In the genomic region with DNA sequence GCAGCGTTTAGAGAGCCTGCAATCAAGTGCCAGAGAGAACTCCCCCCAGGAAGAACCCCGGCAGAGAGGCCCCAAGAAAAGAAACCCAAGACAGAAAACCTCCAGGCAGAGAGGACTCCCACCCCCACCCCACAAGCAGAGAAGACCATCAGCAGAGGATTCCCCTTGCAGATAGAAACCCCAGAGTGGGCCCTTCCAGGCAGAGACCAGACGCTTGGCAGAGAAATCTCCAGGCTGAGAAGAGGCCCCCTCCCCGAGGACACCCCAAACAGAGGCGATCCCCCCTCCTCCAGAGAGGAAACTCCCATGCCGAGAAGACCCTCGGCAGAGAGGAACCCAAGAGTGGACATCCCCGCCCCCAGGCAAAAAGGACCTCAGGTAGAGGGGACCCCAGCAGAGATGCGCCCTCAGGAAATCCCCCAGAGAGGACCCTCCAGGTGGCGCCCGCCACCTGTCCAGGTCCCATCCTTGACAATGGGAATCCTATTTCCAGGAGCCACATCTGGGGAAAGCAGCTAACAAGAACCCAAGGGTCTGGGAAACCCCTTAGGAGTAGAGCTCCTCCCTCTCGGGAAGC, we compare ENCODE assay signal across 8 mouse cellular contexts. TPM values are rescaled to one million over a fixed set of nuclear protein-coding genes. Genes with fewer than 3 reads are reported as not detected.
DNase-seq lines count a peak whose midpoint lies in the region; ATAC-seq and TF ChIP-seq lines count a peak whose summit lies in the region.

No protein-coding gene starts in this region.

- no peak for TF ChIP-seq EP300 in heart, postnatal 0 days (IDR thresholded peaks at IDR 0.05; ENCODE audit: low read depth)

- H3K27ac ChIP-seq in heart, postnatal 0 days (ENCODE audit: low read depth): no peak overlapping the region
- peak overlapping the region; percentile 60 for H3K27ac ChIP-seq in hindbrain, embryonic 15.5 days (replicated peaks)
- peak overlapping the region; percentile 67 for H3K27ac ChIP-seq in midbrain, embryonic 15.5 days

- H3K4me1 ChIP-seq in heart, postnatal 0 days (ENCODE audit: control insufficient read depth, insufficient read depth): peaks cover 5% of the 10 kb centered on the region; the same call in 1 of the 2 replicates
- H3K4me1 ChIP-seq in hindbrain, embryonic 15.5 days (replicated peaks): peaks cover 42% of the 10 kb centered on the region
- H3K4me1 ChIP-seq in midbrain, embryonic 15.5 days: peaks cover 39% of the 10 kb centered on the region

- WGBS in heart, postnatal 0 days: 9% methylated on average over 12 of the region's 12 CpGs
- 12% methylated on average over 12 of the region's 12 CpGs for WGBS in hindbrain, embryonic 15.5 days
- WGBS in midbrain, embryonic 15.5 days: 12% methylated on average over 12 of the region's 12 CpGs

- intact Hi-C loops in heart, postnatal 14 days (cut with DNase I): no loop called here
- intact Hi-C loops in left cerebral cortex, postnatal 25 days (cut with DNase I): loop anchor here (1.0 to 5.0 kb wide), 2 partner anchors 27 to 61 kb away; a partner anchor contains a TSS

- H3K9me3 ChIP-seq in heart, postnatal 0 days (replicated peaks; ENCODE audit: control insufficient read depth, low read length): no peaks in the 10 kb centered on the region
- H3K9me3 ChIP-seq in hindbrain, embryonic 15.5 days: no peaks in the 10 kb centered on the region
- no peaks in the 10 kb centered on the region for H3K9me3 ChIP-seq in midbrain, embryonic 15.5 days

- H3K4me2 ChIP-seq in heart, postnatal 0 days (ENCODE audit: low read depth, low read length): peak overlapping the region; percentile 62; the same call in 1 of the 2 replicates
- H3K4me2 ChIP-seq in hindbrain, embryonic 15.5 days: peak overlapping the region; percentile 60
- peak overlapping the region; percentile 74 for H3K4me2 ChIP-seq in midbrain, embryonic 15.5 days

- H3K27me3 ChIP-seq in heart, postnatal 0 days (ENCODE audit: control insufficient read depth, insufficient read depth, low read length): peaks cover 46% of the 10 kb centered on the region
- H3K27me3 ChIP-seq in hindbrain, embryonic 15.5 days: 0 out of 2 replicates have a peak, but pooled peaks cover 4% of the 10 kb centered on the region
- 0 out of 2 replicates have a peak, but pooled peaks cover 8% of the 10 kb centered on the region for H3K27me3 ChIP-seq in midbrain, embryonic 15.5 days (replicated peaks)

- DNase-seq in heart, postnatal 0 days (ENCODE audit: low spot score): no peak
- DNase-seq in heart, postnatal 14 days: no peak
- DNase-seq in cerebellum, postnatal 14 days: peak; percentile 40 to 47
- no peak for DNase-seq in layer of hippocampus, adult 9-11 months
- DNase-seq in left cerebral cortex, postnatal 25 days (ENCODE audit: low spot score in 2 of 2): no peak

- H3K4me3 ChIP-seq in heart, postnatal 0 days (ENCODE audit: low read depth, low read length): peak overlapping the region; percentile 44
- H3K4me3 ChIP-seq in hindbrain, embryonic 15.5 days: peak overlapping the region; percentile 79
- H3K4me3 ChIP-seq in midbrain, embryonic 15.5 days: peak overlapping the region; percentile 68

- no peak overlapping the region for H3K9ac ChIP-seq in heart, postnatal 0 days (replicated peaks; ENCODE audit: low read depth, low read length)
- peak overlapping the region; percentile 74 for H3K9ac ChIP-seq in hindbrain, embryonic 15.5 days
- peak overlapping the region; percentile 63 for H3K9ac ChIP-seq in midbrain, embryonic 15.5 days

- TF ChIP-seq CTCF in heart, postnatal 0 days (IDR thresholded peaks at IDR 0.05; ENCODE audit: low read depth): no peak

- no peak for ATAC-seq in heart, postnatal 0 days (ENCODE audit: insufficient read depth, low read depth)
- ATAC-seq in hindbrain, embryonic 15.5 days (ENCODE audit: low FRiP score, low read depth): peak; percentile 31; the same call in 1 of the 2 replicates
- peak; percentile 38; the same call in 1 of the 2 replicates for ATAC-seq in midbrain, embryonic 15.5 days (replicated peaks)
- ATAC-seq in frontal cortex, adult (ENCODE audit: low TSS enrichment): no peak

- no peaks in the 10 kb centered on the region for H3K36me3 ChIP-seq in heart, postnatal 0 days (replicated peaks; ENCODE audit: control insufficient read depth, insufficient read depth, low read length)
- no peaks in the 10 kb centered on the region for H3K36me3 ChIP-seq in hindbrain, embryonic 15.5 days
- no peaks in the 10 kb centered on the region for H3K36me3 ChIP-seq in midbrain, embryonic 15.5 days (replicated peaks)

RNA-seq across cellular contexts. Expression of a gene that starts 0.5 kb away (rescaled TPM):
- 0.46 TPM in 1 of 2 replicates, not detected in the other for total RNA-seq in heart, postnatal 0 days (2014; rRNA removed; ENCODE audit: low replicate concordance)
- polyA plus RNA-seq in heart, postnatal 0 days (2015; fragmentation: Nextera tagmentation; extraction: Ambion mirVana): 0.18 and 0.29 TPM in 2 replicates
- total RNA-seq in heart, postnatal 14 days (2021): under 1 TPM; 0.14 to 0.17 TPM
- polyA plus RNA-seq in hindbrain, embryonic 15.5 days (2015; fragmentation: Nextera tagmentation; extraction: Ambion mirVana): 109 and 120 TPM in 2 replicates
- polyA plus RNA-seq in midbrain, embryonic 15.5 days (2015; fragmentation: Nextera tagmentation; extraction: Ambion mirVana): 87.1 and 93.8 TPM in 2 replicates
- 100 to 1,000 TPM; 423 to 434 TPM for total RNA-seq in left cerebral cortex, postnatal 25 days (2021)

RNA-seq across cellular contexts. Expression of a gene that starts 17.0 kb away (rescaled TPM):
- total RNA-seq in heart, postnatal 0 days (2014; rRNA removed; ENCODE audit: low replicate concordance): not detected in 2 replicates
- not detected in 2 replicates for polyA plus RNA-seq in heart, postnatal 0 days (2015; fragmentation: Nextera tagmentation; extraction: Ambion mirVana)
- total RNA-seq in heart, postnatal 14 days (2021): not detected
- polyA plus RNA-seq in hindbrain, embryonic 15.5 days (2015; fragmentation: Nextera tagmentation; extraction: Ambion mirVana): not detected in 2 replicates
- polyA plus RNA-seq in midbrain, embryonic 15.5 days (2015; fragmentation: Nextera tagmentation; extraction: Ambion mirVana): not detected in 2 replicates
- not detected for total RNA-seq in left cerebral cortex, postnatal 25 days (2021)

RNA-seq across cellular contexts. Expression of a gene that starts 40.8 kb away (rescaled TPM):
- 0.12 TPM in 1 of 2 replicates, not detected in the other for total RNA-seq in heart, postnatal 0 days (2014; rRNA removed; ENCODE audit: low replicate concordance)
- 0.08 TPM in 1 of 2 replicates, not detected in the other for polyA plus RNA-seq in heart, postnatal 0 days (2015; fragmentation: Nextera tagmentation; extraction: Ambion mirVana)
- total RNA-seq in heart, postnatal 14 days (2021): not detected
- polyA plus RNA-seq in hindbrain, embryonic 15.5 days (2015; fragmentation: Nextera tagmentation; extraction: Ambion mirVana): 0.45 and 0.52 TPM in 2 replicates
- 0.56 and 0.78 TPM in 2 replicates for polyA plus RNA-seq in midbrain, embryonic 15.5 days (2015; fragmentation: Nextera tagmentation; extraction: Ambion mirVana)
- total RNA-seq in left cerebral cortex, postnatal 25 days (2021): 10 to 100 TPM; 16.4 to 17.2 TPM

Comparison
In these comparisons a context has a peak if more than half of its experiments do, and no peak if none do; other contexts are left out.
1. ATAC-seq: peak in hindbrain, embryonic 15.5 days (single experiment) and midbrain, embryonic 15.5 days (single experiment); none in heart, postnatal 0 days (single experiment) and frontal cortex, adult (single experiment).
2. DNase-seq: peak in cerebellum, postnatal 14 days (2 of 2); none in heart, postnatal 0 days (single experiment), heart, postnatal 14 days (0 of 2), layer of hippocampus, adult 9-11 months (single experiment) and left cerebral cortex, postnatal 25 days (0 of 2).
3. RNA of a gene that starts 0.5 kb away (total RNA-seq): 423 to 434 TPM in left cerebral cortex, postnatal 25 days; 0.46 TPM in heart, postnatal 0 days and 0.14 to 0.17 TPM in heart, postnatal 14 days; every median in the first group is over 100 times any median in the second.
4. RNA of a gene that starts 40.8 kb away (total RNA-seq): 16.4 to 17.2 TPM in left cerebral cortex, postnatal 25 days; not detected in heart, postnatal 14 days and 0.12 TPM in heart, postnatal 0 days; every median in the first group is over 10 times any median in the second.
5. Peak in every context shown above with its lines, with median percentiles within 50 percentile points of each other: H3K4me2 ChIP-seq and H3K4me3 ChIP-seq.